Mouse (Mus musculus): ENCODE measurements around the gene Tmem94. TPM values are rescaled to one million over a fixed set of nuclear protein-coding genes. Genes with fewer than 3 reads are reported as not detected.
A peak's percentile ranks its signal among the peaks of the same experiment; 100 is the strongest.

The Tmem94 gene
- total and polyA plus RNA-seq, 3 experiments = 6.4 to 27.4 (median 15.0) TPM

- H3K9me3 ChIP-seq (replicated peaks; ENCODE audit: low read length) = no peaks in the 10 kb centered on the region
- H3K36me3 ChIP-seq (replicated peaks in 1 of 2; ENCODE audit: control insufficient read depth in 1 of 2, insufficient read depth in 1 of 2, low read length in 1 of 2) = peaks cover 0 to 44% of the 10 kb centered on the region in 2 experiments
- H3K4me3 ChIP-seq (replicated peaks in 1 of 3; ENCODE audit: low read depth in 2 of 3, low read length in 2 of 3, poor library complexity in 1 of 3) = no peak overlapping the region
- H3K27me3 ChIP-seq (replicated peaks) = no peaks in the 10 kb centered on the region
- H3K4me1 ChIP-seq (ENCODE audit: control insufficient read depth in 1 of 2, insufficient read depth in 2 of 2) = peaks cover 5 to 19% of the 10 kb centered on the region in 2 experiments; a peak in 2 of 4 replicates
- no peak overlapping the region for H3K4me2 ChIP-seq (ENCODE audit: insufficient read depth, low read depth, poor library complexity, severe bottlenecking)
- no peak overlapping the region for H3K9ac ChIP-seq (ENCODE audit: insufficient read depth, low read depth)
- dilution Hi-C loops (cut with MboI; ENCODE audit: extremely low pct_ligation_motif_present, extremely low pct_unique_long_range_greater_than_20kb, low sequenced_read_pairs) (no loop called here), in situ Hi-C loops (cut with MboI; ENCODE audit: low pct_ligation_motif_present, low pct_unique_long_range_greater_than_20kb, low sequenced_read_pairs) (no loop called here)
- no peak for TF ChIP-seq KAT2A (IDR thresholded peaks at IDR 0.05; ENCODE audit: insufficient replicate concordance, low read length)
- no peak for TF ChIP-seq RCOR1 (conservative IDR thresholded peaks at IDR 0.05; ENCODE audit: low read depth, low read length)
- TF ChIP-seq CHD2 (IDR thresholded peaks at IDR 0.05; ENCODE audit: low read length) = no peak
- no peak for TF ChIP-seq NRF1 (IDR thresholded peaks at IDR 0.05; ENCODE audit: low read depth, low read length)
- TF ChIP-seq SMC3 (IDR thresholded peaks at IDR 0.05; ENCODE audit: low read depth, low read length) = no peak
- no peak for TF ChIP-seq ZKSCAN1 (IDR thresholded peaks at IDR 0.05; ENCODE audit: borderline replicate concordance, low read depth, low read length)
- H3K27ac ChIP-seq (ENCODE audit: insufficient read depth, low read depth) = no peak overlapping the region
- H3K79me2 ChIP-seq (replicated peaks; ENCODE audit: control insufficient read depth, extremely low read depth, insufficient read depth, poor library complexity, severe bottlenecking) = no peaks in the 10 kb centered on the region
- DNase-seq (ENCODE audit: extremely low read depth) = no peak
Measured at GRCm38 (mm10) chr11:115780141-115781070, 15.2 kb downstream of the Tmem94 start.

- H3K4me2 ChIP-seq (ENCODE audit: insufficient read depth, low read depth, poor library complexity, severe bottlenecking) = no peak overlapping the region
Measured at GRCm38 (mm10) chr11:115786473-115786872, 21.2 kb downstream of the Tmem94 start.

GRCm38 (mm10) chr11:115789787-115790186, 24.6 kb downstream of the Tmem94 start:
- H3K9ac ChIP-seq (ENCODE audit: insufficient read depth, low read depth) = no peak overlapping the region
- TF ChIP-seq KAT2A (IDR thresholded peaks at IDR 0.05; ENCODE audit: insufficient replicate concordance, low read length) (no peak), SIN3A (IDR thresholded peaks at IDR 0.05; ENCODE audit: low read length) (no peak), IRF4 (IDR thresholded peaks at IDR 0.05; ENCODE audit: low read depth, low read length) (no peak), NELFE (IDR thresholded peaks at IDR 0.05; ENCODE audit: low read depth, low read length) (no peak), RCOR1 (conservative IDR thresholded peaks at IDR 0.05; ENCODE audit: low read depth, low read length) (no peak), HCFC1 (IDR thresholded peaks at IDR 0.05; ENCODE audit: low read depth, low read length) (no peak), USF2 (conservative IDR thresholded peaks at IDR 0.05; ENCODE audit: low read depth, low read length) (no peak), MYC (IDR thresholded peaks at IDR 0.05; ENCODE audit: low read depth, low read length) (no peak), MAFK (IDR thresholded peaks at IDR 0.05; ENCODE audit: insufficient replicate concordance, low read length) (no peak), ZMIZ1 (IDR thresholded peaks at IDR 0.05; ENCODE audit: low read depth, low read length) (no peak), ZKSCAN1 (IDR thresholded peaks at IDR 0.05; ENCODE audit: borderline replicate concordance, low read depth, low read length) (no peak), SMC3 (IDR thresholded peaks at IDR 0.05; ENCODE audit: low read depth, low read length) (no peak), E2F4 (IDR thresholded peaks at IDR 0.05; ENCODE audit: insufficient replicate concordance, low read depth, low read length) (no peak), CHD2 (IDR thresholded peaks at IDR 0.05; ENCODE audit: low read length) (no peak), MAZ (IDR thresholded peaks at IDR 0.05; ENCODE audit: low read depth, low read length) (no peak)
- no peaks in the 10 kb centered on the region for H3K27me3 ChIP-seq (replicated peaks)
- in situ Hi-C loops (cut with MboI; ENCODE audit: low pct_ligation_motif_present, low pct_unique_long_range_greater_than_20kb, low sequenced_read_pairs) (no loop called here), dilution Hi-C loops (cut with MboI; ENCODE audit: extremely low pct_ligation_motif_present, extremely low pct_unique_long_range_greater_than_20kb, low sequenced_read_pairs) (no loop called here)
- no peaks in the 10 kb centered on the region for H3K9me3 ChIP-seq (replicated peaks; ENCODE audit: low read length)
- DNase-seq (ENCODE audit: extremely low read depth) = no peak
- H3K36me3 ChIP-seq (replicated peaks in 1 of 2; ENCODE audit: control insufficient read depth in 1 of 2, insufficient read depth in 1 of 2, low read length in 1 of 2) = peaks cover 62 to 91% of the 10 kb centered on the region in 2 experiments
- no peaks in the 10 kb centered on the region for H3K4me1 ChIP-seq (ENCODE audit: control insufficient read depth in 1 of 2, insufficient read depth in 2 of 2)
- H3K4me2 ChIP-seq (ENCODE audit: insufficient read depth, low read depth, poor library complexity, severe bottlenecking) = no peak overlapping the region
- no peak overlapping the region for H3K27ac ChIP-seq (ENCODE audit: insufficient read depth, low read depth)
- H3K4me3 ChIP-seq (replicated peaks in 1 of 3; ENCODE audit: low read depth in 2 of 3, low read length in 2 of 3, poor library complexity in 1 of 3) = no peak overlapping the region
- H3K79me2 ChIP-seq (replicated peaks; ENCODE audit: control insufficient read depth, extremely low read depth, insufficient read depth, poor library complexity, severe bottlenecking) = no peaks in the 10 kb centered on the region

More at GRCm38 (mm10) chr11:115786473-115786872, 21.2 kb downstream of the Tmem94 start:
- Histone ChIP-seq H3K4me1 (ENCODE audit: control insufficient read depth in 1 of 2, insufficient read depth in 2 of 2) (no peaks in the 10 kb centered on the region), H3K4me3 (replicated peaks in 1 of 3; ENCODE audit: low read depth in 2 of 3, low read length in 2 of 3, poor library complexity in 1 of 3) (no peak overlapping the region), H3K27me3 (replicated peaks) (no peaks in the 10 kb centered on the region), H3K9ac (ENCODE audit: insufficient read depth, low read depth) (no peak overlapping the region), H3K79me2 (replicated peaks; ENCODE audit: control insufficient read depth, extremely low read depth, insufficient read depth, poor library complexity, severe bottlenecking) (no peaks in the 10 kb centered on the region), H3K36me3 (replicated peaks in 1 of 2; ENCODE audit: control insufficient read depth in 1 of 2, insufficient read depth in 1 of 2, low read length in 1 of 2) (peaks cover 30 to 67% of the 10 kb centered on the region in 2 experiments), H3K27ac (ENCODE audit: insufficient read depth, low read depth) (no peak overlapping the region), H3K9me3 (replicated peaks; ENCODE audit: low read length) (no peaks in the 10 kb centered on the region)
- TF ChIP-seq SMC3 (IDR thresholded peaks at IDR 0.05; ENCODE audit: low read depth, low read length) (no peak), TBP (conservative IDR thresholded peaks at IDR 0.05; ENCODE audit: low read depth, low read length) (0 out of 2 replicates have a peak, but pooled peaks have one; percentile 24)
- in situ Hi-C loops (cut with MboI; ENCODE audit: low pct_ligation_motif_present, low pct_unique_long_range_greater_than_20kb, low sequenced_read_pairs) = no loop called here
- DNase-seq (ENCODE audit: extremely low read depth) = no peak
- dilution Hi-C loops (cut with MboI; ENCODE audit: extremely low pct_ligation_motif_present, extremely low pct_unique_long_range_greater_than_20kb, low sequenced_read_pairs) = no loop called here
